Mouse (Mus musculus): ENCODE measurements around the gene Hhatl. TPM values are rescaled to one million over a fixed set of nuclear protein-coding genes. Genes with fewer than 3 reads are reported as not detected.

The Hhatl gene
- total RNA-seq, 1 experiment from 2014 or later = not detected

GRCm38 (mm10) chr9:121761091-121761665 is 31.1 kb downstream of the Hhatl start:
- ATAC-seq (replicated peaks; ENCODE audit: low read depth, poor library complexity, severe bottlenecking) = no peak

GRCm38 (mm10) chr9:121760271-121761090 is 31.8 kb downstream of the Hhatl start:
- ATAC-seq (replicated peaks; ENCODE audit: low read depth, poor library complexity, severe bottlenecking) = peak; percentile 15; the same call in 1 of the 2 replicates

GRCm38 (mm10) chr9:121759091-121760081 is 32.9 kb downstream of the Hhatl start, which contains the start of gene Zfp651:
Gene Zfp651, plus strand, starts transcription at chr9:121759330.
- no peak for ATAC-seq (replicated peaks; ENCODE audit: low read depth, poor library complexity, severe bottlenecking)

DNA sequence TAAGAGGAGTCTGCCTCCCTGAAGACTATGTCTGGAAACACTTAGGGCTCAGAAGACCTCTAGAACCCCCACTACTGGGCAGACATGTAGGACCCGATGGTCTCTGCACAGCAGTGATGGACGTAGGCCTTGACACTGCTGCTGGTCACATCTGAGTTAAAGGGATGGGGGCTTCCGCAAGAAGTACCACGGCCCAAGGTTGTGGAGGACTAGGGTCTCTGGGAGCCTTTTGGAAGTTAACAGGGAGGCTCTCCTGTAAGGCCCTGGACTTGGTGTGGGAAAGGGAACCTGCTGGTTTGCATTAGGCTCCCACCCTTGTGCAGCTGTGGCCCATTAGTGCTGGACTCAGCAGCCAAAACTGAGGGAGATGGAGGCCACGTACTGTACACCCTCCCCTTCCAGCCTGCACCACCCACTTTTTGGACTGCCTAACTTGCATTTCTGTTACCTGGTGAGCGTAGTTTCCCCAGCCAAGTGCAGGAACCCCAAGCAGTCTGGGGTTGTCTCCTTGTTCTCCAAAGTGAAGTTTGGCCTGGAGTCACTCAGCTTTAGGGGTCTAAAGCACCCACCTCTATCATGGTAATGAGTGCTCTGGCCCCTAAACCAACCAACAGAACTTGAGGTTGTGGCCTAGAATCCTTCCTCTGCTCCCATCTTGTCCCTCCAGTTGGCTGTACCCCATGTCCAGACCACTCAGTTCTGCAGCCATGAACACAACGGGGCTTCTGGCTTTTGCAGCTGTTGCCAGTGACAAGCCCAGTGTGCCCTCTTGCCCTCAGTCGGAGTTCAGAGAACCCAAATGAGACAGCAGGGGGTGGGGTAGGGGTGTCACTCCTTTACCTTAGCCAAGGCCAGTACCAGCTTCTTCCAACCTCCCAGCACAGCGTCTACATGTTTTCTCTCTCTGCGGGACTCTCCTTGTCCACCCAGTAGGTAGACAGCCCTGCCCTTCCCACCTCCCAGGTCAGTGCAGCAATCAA is 34.2 kb downstream of the Hhatl start:
- 0 out of 2 replicates have a peak, but pooled peaks have one; percentile 5 for ATAC-seq (replicated peaks; ENCODE audit: low read depth, poor library complexity, severe bottlenecking)

DNA sequence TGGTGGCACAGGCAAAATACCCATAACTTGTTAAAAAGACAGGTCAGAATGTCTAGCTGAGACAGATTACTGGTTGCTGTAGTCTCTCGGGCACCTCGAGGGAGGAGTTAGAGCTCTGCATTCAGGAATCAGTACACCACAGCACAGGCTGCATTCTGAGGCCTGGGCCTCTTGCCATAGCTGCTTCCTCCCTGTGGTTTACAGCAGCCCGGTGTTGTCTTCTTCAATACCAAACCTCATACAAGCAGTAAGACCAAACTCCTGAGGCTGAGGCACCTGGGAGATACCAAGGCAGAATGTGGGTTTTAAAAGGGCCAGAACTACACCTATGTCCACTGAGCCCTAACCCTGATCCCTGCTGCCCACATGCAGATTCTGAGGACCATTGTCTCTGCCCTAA is 34.9 kb downstream of the Hhatl start:
- ATAC-seq (replicated peaks; ENCODE audit: low read depth, poor library complexity, severe bottlenecking) = peak; percentile 75

DNA sequence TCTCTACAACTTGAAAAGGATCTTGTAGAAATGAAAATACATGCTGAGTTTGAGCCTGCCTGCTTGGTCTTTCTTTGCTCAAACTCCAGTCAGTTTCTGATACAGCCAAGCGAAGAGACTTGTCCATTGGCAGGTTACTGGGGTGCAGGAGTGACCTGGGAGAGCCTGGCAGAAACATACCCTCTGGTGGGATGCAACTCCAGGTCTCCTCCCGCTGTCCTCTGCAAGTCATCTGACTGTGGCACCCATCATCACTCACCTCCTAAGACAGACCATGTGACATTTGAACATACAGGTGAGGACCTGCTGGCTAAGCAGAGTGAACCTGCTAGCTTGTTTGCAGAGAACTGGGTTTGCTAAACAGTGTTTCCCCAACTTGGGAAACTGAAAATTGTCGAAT is 35.5 kb downstream of the Hhatl start:
- ATAC-seq (replicated peaks; ENCODE audit: low read depth, poor library complexity, severe bottlenecking) = no peak

DNA sequence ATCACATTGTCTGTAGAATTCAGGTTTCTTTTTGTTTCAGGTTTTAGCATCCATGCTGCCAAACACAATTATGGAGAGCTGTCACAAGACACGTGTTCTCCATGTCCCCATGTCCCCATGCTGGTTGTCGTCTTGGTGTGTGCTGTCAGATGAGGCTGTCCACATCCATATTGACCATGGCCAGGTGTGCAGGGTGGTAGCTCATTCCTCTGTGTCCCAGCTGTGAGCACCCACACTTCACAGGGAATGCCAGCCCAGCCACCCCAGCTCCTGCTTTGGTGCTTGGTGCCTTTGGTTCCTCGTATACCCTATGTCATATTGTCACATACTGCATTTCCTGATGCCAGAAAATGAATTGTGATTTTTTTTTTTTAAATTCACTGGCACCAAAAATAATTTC is 37.7 kb downstream of the Hhatl start:
- ATAC-seq (replicated peaks; ENCODE audit: low read depth, poor library complexity, severe bottlenecking) = no peak

DNA sequence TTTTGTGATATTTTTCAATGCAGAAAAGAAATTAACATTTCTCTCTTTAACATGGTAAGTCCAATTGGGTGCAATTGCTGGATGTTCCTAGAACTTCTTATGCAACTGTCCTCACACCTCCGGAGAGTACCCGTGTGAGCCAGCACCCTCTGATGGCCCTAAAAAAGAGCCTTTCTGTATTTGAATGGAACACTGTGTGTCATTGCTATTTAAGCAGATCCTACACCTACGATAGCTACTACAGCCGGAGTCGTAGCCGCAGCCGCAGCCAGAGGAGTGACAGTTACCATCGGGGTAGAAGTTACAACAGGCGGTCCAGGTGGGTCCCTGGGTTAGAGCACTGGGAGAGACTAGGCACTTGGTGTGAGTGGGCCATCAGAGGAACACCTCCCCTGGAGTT is 39.5 kb downstream of the Hhatl start:
- ATAC-seq (replicated peaks; ENCODE audit: low read depth, poor library complexity, severe bottlenecking) = no peak

- 0 out of 2 replicates have a peak, but pooled peaks have one; percentile 36 for ATAC-seq (replicated peaks; ENCODE audit: low read depth, poor library complexity, severe bottlenecking)
Observed at GRCm38 (mm10) chr9:121744051-121744450, 48.3 kb downstream of the Hhatl start.

GRCm38 (mm10) chr9:121741168-121741567 is 51.1 kb downstream of the Hhatl start:
- no peak for ATAC-seq (replicated peaks; ENCODE audit: low read depth, poor library complexity, severe bottlenecking)

DNA sequence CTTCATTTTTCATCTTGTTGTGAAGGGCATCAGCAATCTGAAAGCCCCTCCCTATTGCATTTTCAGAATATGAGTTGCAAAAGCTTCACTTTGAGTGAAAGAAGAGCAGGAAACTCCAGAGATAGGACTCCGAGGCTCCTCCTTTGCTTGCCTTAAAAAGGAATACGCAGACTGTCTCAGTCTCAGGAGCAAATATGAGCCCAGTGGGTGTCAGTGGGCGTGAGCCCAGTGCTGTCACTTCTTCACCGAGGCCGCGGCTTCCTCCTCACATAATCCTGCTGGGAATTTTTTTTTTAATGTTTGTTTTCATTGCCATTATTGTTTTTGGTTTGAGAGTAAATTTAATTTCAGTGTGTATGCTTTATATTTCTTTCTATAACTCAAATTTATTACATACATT is 51.8 kb downstream of the Hhatl start:
- no peak for ATAC-seq (replicated peaks; ENCODE audit: low read depth, poor library complexity, severe bottlenecking)

Other genes starting within 250 kb of the Hhatl start
- gene Lyzl4, start 150.4 kb downstream of the Hhatl start, total RNA-seq (2017) = not detected in 2 replicates
- gene Vipr1, start 149.8 kb downstream of the Hhatl start, total RNA-seq (2017) = 0.14 TPM in 1 of 2 replicates, not detected in the other
- gene Sec22c, start 87.0 kb downstream of the Hhatl start, total RNA-seq (2017) = 5.5 and 13.3 TPM in 2 replicates
- gene Ss18l2, start 82.2 kb downstream of the Hhatl start, total RNA-seq (2017) = 34.1 and 34.8 TPM in 2 replicates
- 100 and 118 TPM in 2 replicates for gene Nktr, start 73.3 kb downstream of the Hhatl start, total RNA-seq (2017)
- 0.15 and 1.5 TPM in 2 replicates for gene Zfp651, start 33.2 kb downstream of the Hhatl start, total RNA-seq (2017)
- gene Klhl40, start 14.9 kb downstream of the Hhatl start, total RNA-seq (2017) = 0.59 TPM in 1 of 2 replicates, not detected in the other
- not detected in 2 replicates for gene Ccdc13, start 47.0 kb upstream of the Hhatl start, total RNA-seq (2017)
- 15.5 and 18.5 TPM in 2 replicates for gene Higd1a, start 65.9 kb upstream of the Hhatl start, total RNA-seq (2017)
- gene Ackr2, start 105.8 kb upstream of the Hhatl start, total RNA-seq (2017) = not detected in 2 replicates
- gene Cyp8b1, start 123.8 kb upstream of the Hhatl start, total RNA-seq (2017) = not detected in 2 replicates
- gene Fam198a, start 158.5 kb upstream of the Hhatl start, total RNA-seq (2017) = not detected in 2 replicates
- gene Pomgnt2, start 204.6 kb upstream of the Hhatl start, total RNA-seq (2017) = 4.1 and 5.7 TPM in 2 replicates